Mouse (Mus musculus) layer of hippocampus, adult 9-10 months (tissue): ENCODE results near the gene Slc10a7.

Experiments used
- DNase-seq: peaks from one replicate; pipeline ENCODE4 v3.0.0; 2022; ENCODE audit warnings: low spot score

Gene Slc10a7

GRCm38 (mm10) chr8:78738304-78738703 is 229.2 kb downstream of the Slc10a7 start:
- DNase-seq, result no peak

- no peak for DNase-seq
Observed at GRCm38 (mm10) chr8:78740936-78741335, 231.8 kb downstream of the Slc10a7 start.

GRCm38 (mm10) chr8:78741496-78741895 is 232.3 kb downstream of the Slc10a7 start:
- no peak for DNase-seq

- DNase-seq, result no peak
Observed at GRCm38 (mm10) chr8:78741965-78742364, 232.8 kb downstream of the Slc10a7 start.

GRCm38 (mm10) chr8:78742453-78742852 is 233.3 kb downstream of the Slc10a7 start:
- no peak for DNase-seq

GRCm38 (mm10) chr8:78747052-78747451 is 237.9 kb downstream of the Slc10a7 start:
- no peak for DNase-seq

GRCm38 (mm10) chr8:78748701-78749100 is 239.6 kb downstream of the Slc10a7 start:
- DNase-seq, result no peak

- DNase-seq, result no peak
Observed at GRCm38 (mm10) chr8:78749861-78750825, 241.0 kb downstream of the Slc10a7 start.

GRCm38 (mm10) chr8:78751151-78751550 is 242.0 kb downstream of the Slc10a7 start:
- no peak for DNase-seq

- no peak for DNase-seq
Observed at GRCm38 (mm10) chr8:78754986-78755385, 245.8 kb downstream of the Slc10a7 start.

- DNase-seq, result no peak
Observed at GRCm38 (mm10) chr8:78759139-78759538, 250.0 kb downstream of the Slc10a7 start.

- DNase-seq, result no peak
Observed at GRCm38 (mm10) chr8:78764976-78765375, 255.8 kb downstream of the Slc10a7 start.

- no peak for DNase-seq
Observed at GRCm38 (mm10) chr8:78765556-78765955, 256.4 kb downstream of the Slc10a7 start.

- DNase-seq, result no peak
Observed at GRCm38 (mm10) chr8:78770584-78770983, 261.4 kb downstream of the Slc10a7 start.

GRCm38 (mm10) chr8:78771256-78771655 is 262.1 kb downstream of the Slc10a7 start:
- no peak for DNase-seq

- DNase-seq, result no peak
Observed at GRCm38 (mm10) chr8:78776816-78777215, 267.7 kb downstream of the Slc10a7 start.
